Mouse (Mus musculus) v-Abl transformed pro-B cells (cell line): Measurements from ENCODE around the gene Enpep.

Experiments
- in situ Hi-C, 2 experiments: fragments of 400-800 bp; cut with MboI; formaldehyde crosslinking; loops; one replicate each; pipeline ENCODE4 v1.15.1; 2025; ENCODE audit not compliant: unreplicated experiment in 2 of 2

Enpep gene

GRCm38 (mm10) chr3:129313671-129314415, 18.7 kb downstream of the Enpep start:
- in situ Hi-C loops, result no loop called here

- in situ Hi-C loops, result no loop called here
These were observed 19.3 kb downstream of the Enpep start for GRCm38 (mm10) chr3:129313221-129313620.

- in situ Hi-C loops, result no loop called here
These were observed 20.0 kb downstream of the Enpep start for GRCm38 (mm10) chr3:129312511-129312910.

DNA sequence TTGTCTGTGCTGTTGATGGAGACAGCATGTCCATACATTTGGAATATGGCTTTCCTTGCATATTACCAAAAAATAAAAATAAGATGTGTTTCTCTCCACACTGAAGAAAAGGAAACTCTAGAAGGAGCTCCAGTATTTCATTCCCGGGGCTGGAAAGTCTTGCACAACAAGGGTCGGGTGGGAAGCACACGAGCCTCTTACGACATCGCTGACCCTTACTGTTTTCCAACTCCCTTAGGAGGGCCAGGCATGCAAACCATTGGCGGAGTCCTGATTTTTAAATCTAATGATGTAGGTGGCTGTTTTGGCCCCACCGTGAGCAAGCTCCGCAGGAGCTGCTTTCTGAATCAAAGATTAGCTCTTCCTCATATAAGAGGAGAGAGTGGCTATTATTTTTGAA, 20.6 kb downstream of the Enpep start:
- in situ Hi-C loops, result no loop called here

GRCm38 (mm10) chr3:129309926-129310325, 22.6 kb downstream of the Enpep start:
- in situ Hi-C loops, result loop anchor here in 1 of 2 experiments (5.0 kb wide), 1 partner anchor 112 kb away; no protein-coding TSS in a partner anchor

DNA sequence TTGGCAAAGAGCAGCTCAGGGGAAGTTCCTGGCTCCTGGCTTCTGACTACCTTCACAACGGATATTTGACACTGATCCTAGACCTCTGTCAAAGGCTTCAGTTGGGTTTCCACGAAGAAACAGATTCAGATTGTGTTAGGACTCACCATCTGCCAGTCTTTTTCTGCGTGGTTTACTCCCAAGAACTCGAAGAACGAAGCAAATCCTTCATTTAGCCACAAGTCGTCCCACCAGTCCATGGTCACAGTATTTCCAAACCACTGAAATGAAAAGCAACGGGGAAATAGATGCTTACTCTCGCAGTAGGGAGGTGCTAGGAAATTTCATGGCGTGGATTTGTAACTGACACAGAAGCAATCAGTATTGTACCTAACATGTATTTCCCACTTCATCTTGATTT, 23.6 kb downstream of the Enpep start:
- in situ Hi-C loops, result loop anchor here in 1 of 2 experiments (5.0 kb wide), 1 partner anchor 113 kb away; no protein-coding TSS in a partner anchor

GRCm38 (mm10) chr3:129308102-129308752, 24.3 kb downstream of the Enpep start:
- in situ Hi-C loops, result loop anchor here in 1 of 2 experiments (5.0 kb wide), 1 partner anchor 114 kb away; no protein-coding TSS in a partner anchor

GRCm38 (mm10) chr3:129303941-129304340, 28.6 kb downstream of the Enpep start:
- in situ Hi-C loops, result loop anchor here (5.0 kb wide), 5 partner anchors 118 to 383 kb away; partner anchors contain the start of gene Elovl6 (in 2 of the 2)

GRCm38 (mm10) chr3:129299874-129300273, 32.6 kb downstream of the Enpep start:
- in situ Hi-C loops, result loop anchor here (5.0 to 25.0 kb wide), 7 partner anchors 122 to 787 kb away; partner anchors contain the start of genes Elovl6 (in 2 of the 2) and Sec24b (in 1 of the 2)

DNA sequence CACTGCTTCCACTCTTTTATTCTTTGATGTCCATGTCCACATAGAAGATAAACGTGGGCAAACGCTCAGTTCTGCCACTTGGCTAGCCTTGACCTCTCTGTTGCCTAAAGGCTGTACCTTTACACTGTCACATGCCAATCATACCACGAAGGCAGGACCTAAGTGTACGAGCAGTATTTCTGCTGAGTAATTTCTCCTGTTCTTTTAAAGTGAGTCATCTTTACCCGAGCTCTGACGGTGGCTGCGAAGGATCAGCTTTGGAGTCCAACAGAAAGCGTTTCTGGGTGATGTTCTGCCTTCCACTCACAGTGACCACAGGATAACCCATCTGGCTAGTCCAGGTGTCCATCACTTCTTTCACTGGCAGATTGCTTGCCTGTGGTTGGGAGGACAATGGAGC, 33.9 kb downstream of the Enpep start:
- in situ Hi-C loops, result loop anchor here (25.0 kb wide), 2 partner anchors 764 to 789 kb away; partner anchors contain the start of gene Sec24b (in 1 of the 2)

DNA sequence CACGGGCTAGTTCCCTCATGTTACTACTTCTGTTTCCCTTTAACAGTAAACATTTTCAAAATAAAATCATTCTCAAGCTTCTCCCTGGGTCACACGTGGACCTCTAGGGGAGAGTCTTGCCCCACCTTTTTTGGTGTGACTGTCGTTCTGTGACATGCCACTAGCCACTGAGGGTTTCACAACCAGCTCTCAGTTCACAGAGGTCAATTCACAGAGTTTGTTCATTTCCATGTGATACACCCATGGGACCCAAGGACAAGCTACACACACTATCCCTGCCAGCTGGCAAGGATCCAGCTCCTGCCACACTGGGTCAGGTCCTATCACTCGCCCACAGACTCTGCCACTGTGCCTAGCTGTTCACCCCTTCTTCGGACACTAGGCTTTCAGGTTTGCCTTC, 35.5 kb downstream of the Enpep start:
- in situ Hi-C loops, result loop anchor here (25.0 kb wide), 2 partner anchors 765 to 790 kb away; partner anchors contain the start of gene Sec24b (in 1 of the 2)

DNA sequence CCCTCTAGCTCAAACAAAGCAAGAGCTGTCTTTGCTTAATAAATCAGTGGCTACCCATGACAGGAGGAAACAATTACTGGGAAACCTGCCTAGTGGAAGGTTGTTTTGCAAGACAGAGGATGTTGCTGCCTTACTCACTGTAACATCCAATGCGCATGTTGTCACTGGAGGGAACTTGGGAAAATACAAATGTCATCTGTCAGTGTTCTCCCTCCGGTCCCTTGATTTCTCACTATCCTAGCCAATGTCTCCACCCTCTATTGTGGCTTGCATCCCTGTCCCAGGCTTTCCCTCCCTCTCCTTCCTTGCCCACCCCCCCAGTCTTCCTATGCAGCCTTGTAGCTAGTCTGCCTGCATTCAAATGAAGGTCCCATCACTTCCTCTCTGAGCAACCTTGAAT, 36.6 kb downstream of the Enpep start:
- in situ Hi-C loops, result loop anchor here (25.0 kb wide), 2 partner anchors 766 to 791 kb away; partner anchors contain the start of gene Sec24b (in 1 of the 2)

- in situ Hi-C loops, result loop anchor here (25.0 kb wide), 2 partner anchors 773 to 798 kb away; partner anchors contain the start of gene Sec24b (in 1 of the 2)
These were observed 43.0 kb downstream of the Enpep start for GRCm38 (mm10) chr3:129289536-129289935.

DNA sequence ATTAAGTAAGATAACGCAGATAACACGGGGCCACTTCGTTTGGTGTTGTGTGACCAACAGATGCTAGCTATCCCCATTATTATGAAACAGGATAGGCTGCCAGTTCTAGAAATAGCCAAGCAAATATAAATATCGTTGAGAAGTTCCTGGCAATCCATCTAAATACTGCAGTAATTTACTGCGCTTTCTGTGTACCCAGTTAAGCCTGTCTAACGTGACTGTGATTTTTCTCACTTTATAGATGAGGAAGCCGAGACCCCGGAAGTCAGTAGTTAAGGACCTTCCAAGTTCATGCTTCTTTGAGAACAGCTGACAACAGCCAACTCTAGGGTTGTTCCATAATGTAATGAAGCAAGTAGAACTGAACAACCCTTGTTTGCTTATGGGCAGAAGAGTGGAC, 45.4 kb downstream of the Enpep start:
- in situ Hi-C loops, result loop anchor here (25.0 kb wide), 2 partner anchors 775 to 800 kb away; partner anchors contain the start of gene Sec24b (in 1 of the 2)

- in situ Hi-C loops, result loop anchor here (25.0 kb wide), 2 partner anchors 776 to 801 kb away; partner anchors contain the start of gene Sec24b (in 1 of the 2)
These were observed 46.1 kb downstream of the Enpep start for GRCm38 (mm10) chr3:129286426-129286825.

GRCm38 (mm10) chr3:129284326-129284725, 48.2 kb downstream of the Enpep start:
- in situ Hi-C loops, result loop anchor here (25.0 kb wide), 2 partner anchors 778 to 803 kb away; partner anchors contain the start of gene Sec24b (in 1 of the 2)

DNA sequence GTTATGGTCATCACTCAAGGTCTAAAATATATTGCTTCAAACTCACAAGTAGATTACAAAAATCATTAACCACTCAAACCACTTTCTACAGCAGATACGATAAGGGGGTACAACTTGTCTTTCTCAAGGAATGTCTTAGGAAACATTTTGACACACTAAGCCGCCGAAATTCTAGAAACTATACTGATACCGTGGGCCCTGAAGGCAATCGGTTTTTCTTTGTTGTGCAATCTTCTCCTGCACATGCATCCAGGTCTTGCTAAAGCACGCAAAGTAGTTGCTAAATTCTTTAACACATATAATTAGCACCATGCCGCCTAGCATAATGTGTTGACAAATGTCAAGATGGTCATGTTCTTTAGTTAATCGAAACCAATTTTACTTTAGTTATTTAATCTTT, 53.1 kb downstream of the Enpep start:
- in situ Hi-C loops, result loop anchor here (25.0 kb wide), 2 partner anchors 783 to 808 kb away; partner anchors contain the start of gene Sec24b (in 1 of the 2)

- in situ Hi-C loops, result loop anchor here in 1 of 2 experiments (25.0 kb wide), 1 partner anchor 1414 kb away; no protein-coding TSS in a partner anchor
These were observed 59.2 kb downstream of the Enpep start for GRCm38 (mm10) chr3:129273156-129273831.

- in situ Hi-C loops, result loop anchor here in 1 of 2 experiments (25.0 kb wide), 1 partner anchor 1417 kb away; no protein-coding TSS in a partner anchor
These were observed 62.5 kb downstream of the Enpep start for GRCm38 (mm10) chr3:129270044-129270443.
